Mouse (Mus musculus) urinary bladder, postnatal 4 days (tissue): ENCODE results near the gene Lao1.

Experiments
- DNase-seq, 2 experiments: peaks; one replicate each; pipeline ENCODE4 v3.0.0; 2021 to 2022; ENCODE audit warnings: low spot score in 2 of 2

The Lao1 gene

GRCm38 (mm10) chr4:119014997-119015396 is 53.6 kb downstream of the Lao1 start:
- DNase-seq: no peak

DNA sequence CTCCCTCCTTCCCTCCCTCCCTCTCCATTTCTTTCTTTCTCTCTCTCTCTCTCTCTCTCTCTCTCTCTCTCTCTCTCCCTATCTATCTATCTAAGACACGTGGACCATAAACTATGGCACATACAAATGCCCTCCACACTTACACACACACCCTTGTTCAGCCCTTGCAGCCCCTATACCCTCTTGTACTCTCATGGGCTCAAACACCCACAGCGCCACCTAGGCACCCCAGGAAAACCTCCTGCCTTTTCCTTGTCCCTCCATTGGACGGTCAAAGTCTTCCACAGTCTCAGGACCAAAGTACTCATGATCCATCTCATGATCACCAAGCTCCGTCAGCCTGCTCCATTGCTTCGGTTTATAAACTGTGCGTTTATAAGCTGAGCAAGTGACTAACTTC is 54.2 kb downstream of the Lao1 start:
- no peak for DNase-seq

GRCm38 (mm10) chr4:119017078-119017477 is 55.7 kb downstream of the Lao1 start:
- no peak for DNase-seq
